Mouse (Mus musculus): Measurements from ENCODE around the gene Ccl11.

The Ccl11 gene

DNA sequence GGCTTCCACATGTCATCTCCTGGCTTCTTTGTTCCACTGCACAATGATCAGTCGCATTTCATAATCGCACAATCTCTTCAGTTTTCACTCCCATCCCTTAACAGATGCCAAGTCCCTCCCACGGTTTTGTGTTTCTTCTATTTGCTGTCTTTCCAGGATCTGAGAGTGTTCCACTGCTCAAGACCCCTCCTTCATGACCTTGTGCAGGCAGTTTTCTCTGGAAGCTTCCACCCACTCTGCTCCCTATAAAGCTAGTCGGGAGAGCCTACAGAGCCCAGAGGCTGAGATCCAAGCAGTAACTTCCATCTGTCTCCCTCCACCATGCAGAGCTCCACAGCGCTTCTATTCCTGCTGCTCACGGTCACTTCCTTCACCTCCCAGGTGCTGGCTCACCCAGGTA is at the start of gene Ccl11:
Ccl11 (plus strand) TSS at position 178 of the 400 bp plus-strand sequence.
- DNase-seq: no peak

DNA sequence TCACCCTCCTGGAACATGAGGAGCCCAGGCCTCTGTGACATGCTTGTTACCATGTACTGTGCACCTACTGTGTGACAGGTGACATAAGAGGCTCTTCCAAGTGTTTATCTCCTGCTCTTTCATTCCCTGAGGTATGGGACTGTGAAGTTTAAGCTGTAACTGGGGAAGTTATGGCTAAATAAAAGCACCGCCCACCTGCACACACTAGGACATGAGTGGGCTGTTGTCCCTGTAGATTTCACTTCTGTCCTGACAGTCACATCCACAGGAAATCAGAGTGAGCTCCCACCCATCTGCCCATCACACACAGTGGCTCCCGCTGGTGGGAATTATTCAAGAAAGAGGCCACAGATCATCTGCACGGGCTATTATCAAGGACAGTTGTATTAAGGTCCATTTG is 47.5 kb upstream of the Ccl11 start:
- DNase-seq: no peak

DNA sequence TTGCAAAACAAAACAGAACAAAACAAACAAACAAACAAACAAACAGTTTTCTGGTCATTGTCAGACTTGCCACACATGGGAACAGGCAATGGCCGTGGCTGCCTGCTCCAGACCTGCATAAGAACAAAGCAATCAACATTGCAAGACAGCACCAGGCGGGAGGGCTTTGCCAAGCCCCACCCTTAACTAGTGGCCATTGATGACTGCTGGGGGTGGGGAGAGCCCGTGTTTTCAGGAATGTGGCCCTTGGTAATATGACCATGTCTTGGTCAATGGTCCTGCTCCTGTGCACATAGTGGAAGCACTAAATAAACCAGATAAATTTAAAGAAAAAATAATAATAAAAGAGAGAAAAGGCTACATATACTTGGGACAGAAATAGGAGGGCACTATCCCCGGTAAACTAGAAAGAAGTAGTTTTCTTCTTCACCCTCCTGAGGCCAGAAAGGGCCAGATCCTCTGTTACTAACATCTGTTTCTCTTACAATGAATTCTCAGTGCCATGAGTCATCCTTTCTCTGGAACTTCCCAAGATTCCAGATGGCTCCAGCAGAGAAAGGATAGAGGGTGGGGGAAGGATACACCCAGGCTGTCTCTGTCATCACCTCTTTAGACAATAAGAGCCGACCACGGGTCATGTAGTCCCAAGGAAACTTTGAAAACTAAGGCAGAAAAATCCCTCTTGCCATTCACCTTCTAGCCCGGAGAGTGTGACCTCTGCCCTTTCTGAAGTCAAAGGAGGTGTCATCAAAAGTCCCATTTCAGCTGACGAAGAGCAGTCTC is 46.0 kb upstream of the Ccl11 start:
- DNase-seq: peak; percentile 21

DNA sequence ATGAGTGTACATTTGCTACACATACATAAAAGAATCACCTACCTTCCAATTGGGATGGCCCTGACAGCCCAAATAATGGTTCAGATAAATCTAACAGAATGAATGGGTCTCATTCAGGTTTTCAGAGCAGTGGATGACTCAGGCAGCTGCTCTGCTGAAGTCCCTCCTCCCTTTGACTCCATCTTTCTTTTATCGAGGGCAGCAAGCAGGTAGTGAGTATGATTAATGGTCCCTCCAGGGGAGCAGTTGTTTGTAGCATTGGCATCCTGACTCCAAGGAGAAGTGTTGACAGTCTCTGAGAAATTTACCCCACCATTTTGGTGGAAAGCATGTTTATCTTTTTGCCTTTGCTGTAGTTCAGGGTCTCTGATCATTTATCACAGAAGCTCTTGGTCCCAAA is 43.9 kb upstream of the Ccl11 start:
- no peak for DNase-seq

DNA sequence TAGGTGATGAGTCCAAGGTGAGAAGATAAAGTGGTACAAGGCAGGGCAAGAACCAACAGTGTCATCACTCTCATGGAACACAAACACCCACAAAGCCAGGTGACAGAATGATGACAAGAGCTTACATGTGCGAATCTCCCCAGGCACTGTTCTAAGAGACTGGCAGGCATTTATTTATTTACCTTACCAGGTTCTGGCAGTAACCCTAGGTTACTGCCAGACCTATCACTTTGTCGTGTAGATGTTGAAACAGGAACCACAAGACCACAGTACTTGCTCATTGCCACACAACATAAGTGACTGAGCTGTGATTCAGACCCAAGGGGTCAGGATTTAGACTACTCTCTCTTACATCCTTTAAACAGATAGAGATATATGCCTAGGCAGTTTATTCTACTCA is 42.6 kb upstream of the Ccl11 start:
- DNase-seq: no peak

DNA sequence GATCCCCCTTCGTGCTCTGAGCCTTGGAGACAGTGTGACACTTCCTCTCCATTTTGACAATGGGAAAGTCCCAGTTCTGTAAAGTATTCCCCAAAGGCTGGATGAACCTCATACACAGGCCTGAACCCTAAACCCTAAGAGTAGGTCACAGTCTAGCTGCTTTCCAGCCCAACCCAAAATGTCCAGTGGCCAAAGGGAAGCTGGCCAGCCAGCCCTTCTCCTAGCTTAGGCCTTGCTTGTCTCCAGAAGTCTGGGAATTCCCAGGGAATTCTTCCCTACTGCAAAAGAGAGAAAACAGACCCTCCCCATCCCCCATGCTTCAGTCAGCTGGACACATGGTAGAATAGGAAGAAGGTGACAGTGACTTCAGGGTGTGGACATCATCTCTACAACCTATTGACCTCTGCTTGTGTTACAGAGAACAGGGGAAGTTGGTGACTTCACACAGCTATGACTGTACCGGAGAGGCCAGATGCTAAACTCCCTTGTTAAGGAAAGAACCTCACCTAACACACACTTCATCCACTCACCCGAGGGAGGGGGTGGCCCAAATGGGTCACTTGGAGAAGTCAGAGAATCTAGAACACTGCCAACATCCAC is 41.3 kb upstream of the Ccl11 start:
- no peak for DNase-seq

DNA sequence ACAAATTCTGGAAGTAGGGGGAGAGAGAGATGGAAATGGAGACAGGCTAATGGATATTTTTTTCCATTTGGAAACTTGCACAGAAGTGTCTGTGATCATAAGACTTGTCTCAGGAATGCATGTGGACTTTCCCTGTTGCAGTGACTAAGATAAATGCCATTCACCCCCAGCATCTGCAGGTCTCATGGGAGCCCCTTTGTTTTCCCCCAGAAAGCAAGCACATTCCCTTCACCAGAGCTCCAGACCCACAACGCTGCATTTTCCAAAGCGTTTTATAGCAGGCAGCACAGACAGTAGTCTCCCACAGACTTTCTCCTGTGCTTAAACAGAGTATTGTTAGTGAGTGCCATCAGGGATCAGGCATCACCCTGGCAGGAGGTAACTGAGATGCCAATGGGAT is 38.2 kb upstream of the Ccl11 start:
- DNase-seq: no peak

DNA sequence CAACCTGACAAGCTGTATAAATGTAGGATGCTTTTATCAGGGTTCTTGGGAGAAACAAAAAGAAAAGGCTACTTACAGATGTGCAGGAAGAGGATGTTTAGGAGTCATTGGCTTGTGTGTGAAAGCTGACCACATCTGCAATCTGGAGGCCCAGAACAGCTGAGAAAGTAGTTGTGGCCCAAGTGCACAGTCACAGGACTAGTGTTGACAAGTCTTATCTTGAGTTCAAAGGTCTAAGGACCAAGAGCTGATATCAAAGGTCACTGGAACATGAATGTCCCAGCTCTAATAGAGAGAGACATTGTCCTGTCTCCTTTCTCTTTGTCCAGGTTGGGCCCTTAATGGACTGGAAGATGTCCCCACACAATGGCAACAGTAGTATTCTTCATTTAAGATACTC is 37.8 kb upstream of the Ccl11 start:
- DNase-seq: no peak

DNA sequence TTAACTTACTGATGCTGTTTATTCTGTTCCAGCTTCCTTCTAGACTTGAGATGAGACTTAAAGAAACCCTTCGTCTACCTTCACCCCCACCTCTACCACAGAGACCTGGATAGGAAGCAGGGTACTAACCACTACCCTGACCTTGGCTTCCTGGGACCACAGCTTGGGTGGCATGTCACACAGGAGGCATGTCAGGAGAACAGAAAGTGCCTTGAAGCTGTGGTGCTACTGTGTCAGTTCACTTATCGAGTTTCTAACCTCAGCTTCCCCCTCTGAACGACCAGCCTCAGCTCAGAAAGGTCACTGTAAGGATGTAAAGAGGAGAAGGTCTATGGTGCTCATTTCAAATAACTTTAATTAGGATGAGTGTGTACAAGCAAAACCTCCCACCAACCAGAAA is 36.2 kb upstream of the Ccl11 start:
- DNase-seq: no peak

DNA sequence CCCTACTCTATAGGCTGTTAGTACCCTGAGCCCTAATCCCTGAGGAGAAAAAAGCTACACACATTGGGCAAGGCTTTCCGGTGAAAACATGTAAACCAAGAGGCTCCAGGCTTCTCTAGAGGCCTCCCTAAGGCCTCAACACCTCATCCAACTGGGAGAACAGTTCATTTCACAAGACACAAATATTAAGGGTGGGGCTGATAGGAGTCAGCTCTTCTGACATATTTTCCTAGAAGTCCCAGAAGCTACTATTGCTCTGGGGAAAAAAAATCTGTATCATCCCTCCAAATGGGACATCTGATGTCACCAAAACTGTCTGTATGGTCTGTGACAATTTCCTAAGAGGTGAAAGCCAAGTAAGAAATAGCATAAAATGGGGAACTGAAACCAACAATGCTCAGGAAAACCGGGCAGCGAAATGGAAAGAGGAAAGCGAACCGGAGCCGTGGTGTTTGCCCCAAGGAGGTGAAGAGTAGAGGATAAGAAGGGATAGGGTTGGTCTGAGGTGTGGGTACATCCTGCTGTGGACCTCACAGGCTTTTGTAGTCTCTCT is 35.0 kb upstream of the Ccl11 start:
- DNase-seq: no peak

DNA sequence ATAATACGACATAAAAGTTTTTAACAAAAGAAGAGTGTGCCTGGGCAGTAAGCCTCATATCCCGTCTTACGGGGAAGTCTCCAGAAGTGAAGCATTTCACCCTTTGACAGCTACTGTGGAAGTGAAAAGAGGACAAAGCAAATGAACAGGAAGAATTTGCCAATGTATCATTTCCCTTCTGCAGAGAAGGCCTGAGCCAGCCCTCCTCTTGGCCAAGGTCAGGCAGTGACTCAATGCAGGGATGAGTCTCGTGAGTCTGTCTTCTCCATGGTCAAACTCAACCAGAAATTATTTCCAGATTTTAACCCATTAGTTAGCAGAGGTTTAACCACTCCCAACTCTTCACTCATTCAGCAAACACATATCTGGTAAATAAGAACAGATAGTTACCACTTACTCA is 33.9 kb upstream of the Ccl11 start:
- no peak for DNase-seq

DNA sequence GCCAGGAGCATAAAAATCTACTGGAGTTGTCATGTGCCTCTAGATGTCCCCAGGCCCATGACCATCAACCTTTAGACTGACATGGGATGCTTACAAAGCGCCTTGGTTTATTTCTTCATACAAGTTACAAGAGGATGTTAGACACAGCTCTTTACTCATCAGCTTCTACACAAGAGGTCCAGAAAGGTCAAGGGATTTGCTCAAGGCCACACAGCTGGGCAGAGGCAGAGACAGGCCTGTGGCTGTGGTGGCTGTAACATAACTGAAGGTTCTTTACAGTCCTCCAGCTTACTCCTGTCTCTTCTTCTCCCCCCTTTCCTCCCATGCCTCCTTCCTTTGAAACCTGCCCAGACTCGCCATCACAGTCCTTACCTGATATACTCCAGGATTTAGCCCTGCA is 27.5 kb upstream of the Ccl11 start:
- no peak for DNase-seq

DNA sequence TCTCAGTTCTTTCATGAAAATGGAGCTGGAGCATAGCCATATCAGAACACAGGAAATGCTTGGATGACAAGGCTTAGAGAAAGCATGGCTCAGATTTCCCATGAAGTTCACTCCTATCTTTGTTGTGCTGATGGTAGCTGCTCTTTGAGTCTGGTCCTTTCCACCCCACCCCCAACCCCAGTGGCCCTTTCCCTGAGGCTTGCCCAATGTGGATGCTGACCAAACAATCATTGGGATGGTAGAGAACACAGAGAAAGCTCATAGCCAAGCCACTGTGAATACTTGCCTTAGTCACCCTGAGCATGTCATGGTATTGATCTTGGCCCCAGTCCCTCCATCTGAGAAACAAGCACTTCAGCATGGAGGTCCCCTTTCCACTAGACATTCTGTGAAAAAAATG is 25.5 kb upstream of the Ccl11 start:
- no peak for DNase-seq

DNA sequence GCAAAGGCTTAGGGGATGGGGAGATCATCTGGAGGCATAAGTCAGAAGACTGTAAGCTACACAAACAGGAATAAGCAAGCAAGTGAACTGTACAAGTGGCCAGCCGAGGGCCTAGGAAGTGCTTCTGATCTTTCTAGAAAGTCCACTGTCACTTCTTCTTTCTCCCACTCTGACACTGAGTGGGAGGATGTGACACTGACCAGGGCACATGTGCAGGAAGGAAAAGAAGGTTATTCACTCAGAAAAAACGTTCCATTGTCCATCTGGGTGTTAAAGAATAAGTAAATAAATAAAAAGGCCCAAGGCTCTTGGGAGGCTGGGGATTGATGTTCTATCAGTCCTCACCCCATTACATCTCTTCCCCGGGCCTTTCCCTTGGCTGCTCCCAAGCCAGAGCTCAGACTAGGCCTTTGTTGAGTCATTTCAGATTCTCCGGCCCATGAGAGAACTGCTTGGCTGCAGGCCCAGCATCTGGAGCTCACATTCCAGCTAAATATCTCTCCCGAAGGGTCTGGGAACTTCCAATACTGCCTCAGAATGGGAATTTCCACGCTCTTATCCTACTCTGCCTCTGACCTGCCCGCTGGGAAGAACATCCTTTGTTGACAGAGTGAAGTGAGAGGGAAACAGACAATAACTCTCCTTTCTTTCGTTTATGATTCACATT is 24.8 kb upstream of the Ccl11 start:
- peak; percentile 56 for DNase-seq

DNA sequence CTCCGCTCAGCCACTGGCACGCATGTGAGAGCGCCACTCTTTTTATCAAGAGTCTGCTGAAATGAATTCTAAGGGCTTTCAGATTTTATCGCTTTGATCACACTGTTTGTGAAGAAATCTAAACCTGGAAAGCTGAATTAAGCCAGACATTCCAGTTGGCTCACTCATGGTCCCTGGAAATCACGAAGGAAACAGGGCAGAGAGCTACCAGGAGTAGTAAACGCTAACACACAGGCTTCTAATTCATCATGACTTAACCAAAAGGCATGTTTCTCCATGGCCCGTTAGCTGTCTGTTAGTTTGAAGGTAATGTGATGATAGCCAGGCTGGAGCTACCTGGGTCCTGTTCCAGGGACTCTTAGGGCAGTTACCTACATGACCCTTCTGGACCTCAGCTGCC is 23.2 kb upstream of the Ccl11 start:
- no peak for DNase-seq

DNA sequence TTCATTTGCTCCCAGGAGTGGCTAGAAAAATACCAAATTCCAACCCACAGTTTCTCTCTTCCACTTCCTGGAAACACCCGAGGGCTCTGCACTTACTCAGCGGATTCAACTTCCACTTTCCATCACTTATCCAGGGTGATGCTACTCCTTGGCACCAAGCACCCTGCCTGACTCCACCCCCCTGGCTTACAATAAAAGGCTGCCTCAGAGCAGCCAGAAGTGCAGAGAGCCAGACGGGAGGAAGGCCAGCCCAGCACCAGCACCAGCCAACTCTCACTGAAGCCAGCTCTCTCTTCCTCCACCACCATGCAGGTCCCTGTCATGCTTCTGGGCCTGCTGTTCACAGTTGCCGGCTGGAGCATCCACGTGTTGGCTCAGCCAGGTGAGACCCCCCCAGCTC is 22.3 kb upstream of the Ccl11 start, which contains the start of gene Ccl2:
Ccl2 (plus strand) TSS at position 216 of the 400 bp plus-strand sequence.
- DNase-seq: peak; percentile 69

DNA sequence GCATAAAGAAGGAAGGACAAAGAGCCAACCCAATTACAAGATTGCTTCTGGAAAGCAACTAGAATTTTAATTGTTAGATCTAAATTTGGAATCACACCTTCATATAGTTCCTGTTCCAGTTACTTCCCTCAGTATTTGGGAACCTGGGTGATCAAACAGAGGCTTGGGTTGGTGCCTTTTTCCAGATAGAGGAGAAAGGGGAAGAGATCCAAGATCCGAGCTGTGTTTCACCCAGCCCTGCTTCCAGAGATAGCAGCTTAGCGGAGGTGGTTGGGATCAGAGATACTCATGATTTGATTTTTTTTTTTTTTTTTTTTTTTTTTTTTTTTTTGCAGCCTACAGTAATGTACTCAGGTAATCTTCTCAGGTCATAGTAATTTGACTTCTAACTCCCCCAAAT is 21.8 kb upstream of the Ccl11 start:
- no peak for DNase-seq

DNA sequence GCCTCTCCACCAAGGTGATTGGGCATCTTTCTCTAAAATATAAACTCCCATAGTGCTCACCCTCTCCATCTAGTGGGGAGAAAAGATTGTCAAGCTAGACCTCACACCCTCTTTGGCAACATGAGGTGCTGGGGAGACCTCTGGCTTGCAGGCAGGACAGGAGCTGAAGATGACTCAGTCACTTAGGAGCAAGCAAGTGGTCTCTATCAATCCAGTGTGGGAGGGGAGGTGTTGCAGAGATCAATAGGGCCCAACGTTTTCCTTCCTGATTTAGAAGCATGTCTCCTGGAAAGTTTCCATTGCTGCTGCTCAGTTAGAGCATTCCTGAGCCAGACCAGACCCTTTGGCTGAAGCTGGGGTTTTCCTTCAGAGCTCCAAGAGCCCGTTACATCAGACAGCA is 19.1 kb upstream of the Ccl11 start, which contains the start of gene Gm17268:
Gm17268 (minus strand) TSS at position 28 of the 400 bp plus-strand sequence.
- no peak for DNase-seq

DNA sequence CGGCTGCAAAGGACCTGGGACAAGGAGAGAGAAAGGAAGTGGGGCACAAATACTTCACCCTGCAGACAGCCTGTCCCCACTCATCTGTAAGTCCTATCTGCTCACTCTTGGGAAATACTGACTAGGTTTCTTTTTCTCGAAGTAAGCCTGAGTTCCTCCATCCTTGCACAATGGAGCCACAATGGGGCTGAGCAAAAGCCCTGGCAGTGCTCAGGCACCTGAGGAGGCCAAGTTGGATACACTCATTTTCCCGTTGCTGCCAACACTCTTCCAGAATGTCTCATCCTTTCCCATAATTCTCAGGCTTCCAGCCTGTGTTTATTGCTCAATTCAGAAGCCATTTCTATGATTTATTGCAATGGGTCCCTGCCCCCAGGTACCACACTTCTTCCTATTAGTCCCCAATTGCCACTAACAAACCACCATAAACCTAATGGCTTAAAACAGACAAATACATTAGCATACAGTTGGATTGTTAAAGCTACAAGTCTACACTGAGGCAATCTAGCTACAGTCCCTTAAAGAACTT is 18.4 kb upstream of the Ccl11 start:
- no peak for DNase-seq

DNA sequence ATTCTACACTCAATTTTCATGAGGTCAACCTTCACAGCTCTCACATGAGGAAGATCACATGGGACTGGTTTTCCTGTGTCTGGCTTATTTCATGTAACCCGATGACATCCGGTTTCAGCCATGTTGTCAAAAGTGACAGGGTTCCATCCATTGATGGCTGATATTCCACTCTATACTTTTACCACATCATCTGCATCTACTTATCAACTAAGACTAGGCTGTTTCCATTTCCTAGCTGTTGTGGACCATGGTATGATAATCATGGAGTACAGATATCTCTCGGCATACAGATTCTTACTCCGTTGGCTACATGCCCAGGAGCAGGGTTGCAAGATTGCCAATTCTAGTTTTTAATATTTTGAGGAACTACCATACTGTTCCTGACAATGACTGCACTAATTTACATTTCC is 15.9 kb upstream of the Ccl11 start:
- no peak for DNase-seq

DNA sequence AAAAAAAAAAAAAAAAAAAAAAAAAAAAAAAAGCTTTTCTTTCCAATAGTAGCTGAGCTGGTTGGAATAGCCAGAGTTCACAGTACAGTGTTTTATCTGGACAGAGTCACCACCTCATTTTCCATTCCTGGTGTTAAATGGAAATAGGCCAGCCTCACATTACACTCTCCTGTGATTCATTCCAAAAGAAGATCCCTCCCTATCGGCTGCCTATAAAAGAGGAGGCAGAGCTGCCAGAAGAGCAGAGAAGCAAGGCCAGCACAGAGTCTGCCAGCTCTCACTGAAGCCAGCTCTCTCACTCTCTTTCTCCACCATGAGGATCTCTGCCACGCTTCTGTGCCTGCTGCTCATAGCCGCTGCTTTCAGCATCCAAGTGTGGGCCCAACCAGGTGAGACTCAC is 12.2 kb upstream of the Ccl11 start, which contains the start of gene Ccl7:
Ccl7 (plus strand) TSS at position 242 of the 400 bp plus-strand sequence.
- peak; percentile 12 for DNase-seq

DNA sequence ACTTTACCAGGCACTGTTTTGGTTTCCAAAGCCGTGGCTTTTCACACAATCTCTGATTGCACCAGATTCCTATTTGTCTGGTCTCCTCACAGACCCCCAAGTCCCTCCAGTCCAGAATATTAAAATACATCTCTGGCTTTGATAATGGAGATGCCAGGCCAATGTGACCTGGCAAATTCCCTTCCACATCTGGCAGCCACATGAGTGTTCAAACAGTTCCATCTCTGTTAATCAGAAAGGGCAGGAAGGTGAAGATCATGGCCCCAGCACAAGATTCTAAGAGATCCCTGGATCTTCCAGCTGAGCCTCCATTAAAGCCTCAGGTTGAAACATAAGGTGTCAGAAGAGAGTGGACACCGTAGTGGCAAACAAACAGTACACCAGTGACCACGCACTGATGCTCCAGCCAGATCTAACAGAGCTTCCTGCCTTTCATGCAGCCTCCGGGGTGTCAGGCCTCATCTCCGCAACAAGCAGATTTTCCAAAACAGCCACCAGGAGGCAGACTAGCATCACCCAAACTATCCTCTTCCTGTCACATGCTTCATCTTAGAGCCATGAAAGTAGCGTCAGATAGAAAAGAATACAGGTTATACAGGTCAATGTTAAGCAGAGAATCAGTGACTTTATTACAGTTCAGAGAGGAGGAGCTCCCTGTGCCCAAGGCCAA is 9.7 kb upstream of the Ccl11 start:
- peak; percentile 53 for DNase-seq

DNA sequence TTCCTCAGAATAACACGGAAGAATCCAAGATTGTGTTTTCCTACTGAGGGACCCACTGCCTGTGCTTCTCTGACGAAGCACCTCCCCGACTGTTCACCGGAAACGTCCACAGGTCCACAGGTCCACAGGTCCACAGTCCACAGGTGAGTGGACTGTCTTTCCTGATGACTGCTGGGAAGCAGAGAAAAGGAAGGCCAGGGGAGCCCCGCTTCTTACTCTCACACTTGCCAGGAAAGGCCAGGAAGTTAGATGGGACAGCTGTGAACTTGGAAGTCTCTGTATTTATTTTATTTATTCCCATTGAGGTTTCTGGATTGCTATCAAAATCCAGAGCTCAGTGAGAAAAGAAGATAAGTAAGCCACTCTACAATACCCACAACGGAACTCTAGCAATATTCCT is 3.8 kb upstream of the Ccl11 start:
- DNase-seq: no peak
